Mouse (Mus musculus): ENCODE measurements around the gene Msh3.

- TF ChIP-seq CTCF (IDR thresholded peaks at IDR 0.05; ENCODE audit: control insufficient read depth, insufficient read depth, insufficient read length) (no peak), USF1 (IDR thresholded peaks at IDR 0.05; ENCODE audit: low read depth) (no peak), MYOG (IDR thresholded peaks at IDR 0.05; ENCODE audit: control insufficient read depth, extremely low read depth, insufficient read length) (no peak), CEBPB (IDR thresholded peaks at IDR 0.05; ENCODE audit: low read depth) (no peak), MYOD1 (IDR thresholded peaks at IDR 0.05; ENCODE audit: control insufficient read depth, insufficient read length, low read depth) (no peak), MAX (IDR thresholded peaks at IDR 0.05) (no peak), FOSL1 (IDR thresholded peaks at IDR 0.05; ENCODE audit: insufficient read depth, low read length, poor library complexity, severe bottlenecking) (no peak)
Observed at GRCm38 (mm10) chr13:92402063-92402462, 47.3 kb upstream of the Msh3 start.
